Mouse (Mus musculus) heart, embryonic 15.5 days (tissue): Measurements from ENCODE around the gene C1qtnf9. TPM values are rescaled to one million over a fixed set of nuclear protein-coding genes. Genes with fewer than 3 reads are reported as not detected.

Source experiments
- ATAC-seq: fragments of 200-750 bp; cut with Nextera tagmentation; replicated peaks from 2 replicates; pipeline ENCODE4 v1.8.0; 2017; ENCODE audit warnings: low read depth, moderate TSS enrichment; ENCODE audit not compliant: insufficient number of reproducible peaks, insufficient read depth, low FRiP score
- H3K27ac ChIP-seq: fragments of 300-500 bp; sonication (generic); 2 replicates; pipeline ENCODE4 v1.5.1; 2015; ENCODE audit warnings: mild to moderate bottlenecking, inconsistent platforms
- H3K27me3 ChIP-seq: fragments of 300-500 bp; sonication (generic); 2 replicates; pipeline ENCODE4 v1.6.1; 2015; ENCODE audit warnings: inconsistent platforms
- H3K36me3 ChIP-seq: fragments of 300-500 bp; sonication (generic); 2 replicates; pipeline ENCODE4 v1.6.1; 2015; ENCODE audit warnings: mild to moderate bottlenecking, inconsistent platforms
- H3K4me1 ChIP-seq: fragments of 300-500 bp; sonication (generic); replicated peaks from 2 replicates; pipeline ENCODE4 v1.6.1; 2015; ENCODE audit warnings: inconsistent platforms
- H3K4me2 ChIP-seq: fragments of 300-500 bp; sonication (generic); 2 replicates; pipeline ENCODE4 v1.6.1; 2015; ENCODE audit warnings: inconsistent platforms, mild to moderate bottlenecking, moderate library complexity
- H3K4me3 ChIP-seq: fragments of 300-500 bp; sonication (generic); 2 replicates; pipeline ENCODE4 v1.5.1; 2015; ENCODE audit warnings: mild to moderate bottlenecking, inconsistent platforms
- H3K9ac ChIP-seq: fragments of 300-500 bp; sonication (generic); 2 replicates; pipeline ENCODE4 v1.6.1; 2015; ENCODE audit warnings: mild to moderate bottlenecking, inconsistent platforms
- H3K9me3 ChIP-seq: fragments of 300-500 bp; sonication (generic); replicated peaks from 2 replicates; pipeline ENCODE4 v1.6.1; 2016; ENCODE audit warnings: inconsistent platforms
- WGBS: fragments of 180-500 bp; shearing (Covaris S2); methylation state at CpG from one replicate; pipeline ENCODE4 v1.1.7; 2015; ENCODE audit warnings: mixed read lengths; 5-methylcytosine and 5-hydroxymethylcytosine counted together
- polyA plus RNA-seq: library from polyadenylated mRNA; unstranded; fragments of >200 nt; fragmentation: Nextera tagmentation; extraction: Ambion mirVana; gene quantifications from 2 replicates; pipeline ENCODE4 v1.2.1, GENCODE M21; 2015

C1qtnf9 gene
- polyA plus RNA-seq, 1 experiment from 2014 or later: 2.3 TPM

- Histone ChIP-seq H3K4me2 (peak overlapping the region; percentile 8; the same call in 1 of the 2 replicates), H3K9ac (no peak overlapping the region), H3K9me3 (no peaks in the 10 kb centered on the region), H3K27ac (peak overlapping the region; percentile 76), H3K4me1 (peaks cover 30% of the 10 kb centered on the region), H3K27me3 (no peaks in the 10 kb centered on the region), H3K4me3 (no peak overlapping the region), H3K36me3 (peaks cover 59% of the 10 kb centered on the region)
- ATAC-seq: no peak
- WGBS: 37% methylated on average over 12 of the region's 12 CpGs
Observed at GRCm38 (mm10) chr14:60749880-60750279, 18.1 kb upstream of the C1qtnf9 start.

GRCm38 (mm10) chr14:60751581-60751980 lies 16.4 kb upstream of the C1qtnf9 start:
- H3K4me1 ChIP-seq: peaks cover 20% of the 10 kb centered on the region
- H3K9ac ChIP-seq: no peak overlapping the region
- H3K4me2 ChIP-seq: no peak overlapping the region
- H3K27ac ChIP-seq: no peak overlapping the region
- H3K27me3 ChIP-seq: no peaks in the 10 kb centered on the region
- ATAC-seq: no peak
- no peaks in the 10 kb centered on the region for H3K9me3 ChIP-seq
- 92% methylated on average over 16 of the region's 16 CpGs for WGBS
- peaks cover 66% of the 10 kb centered on the region for H3K36me3 ChIP-seq
- no peak overlapping the region for H3K4me3 ChIP-seq

GRCm38 (mm10) chr14:60752892-60753800 lies 14.8 kb upstream of the C1qtnf9 start:
- 81% methylated on average over 14 of the region's 14 CpGs for WGBS
- peak overlapping the region; percentile 36; the same call in 1 of the 2 replicates for H3K27ac ChIP-seq
- H3K36me3 ChIP-seq: peaks cover 65% of the 10 kb centered on the region

GRCm38 (mm10) chr14:60753801-60754126 lies 14.2 kb upstream of the C1qtnf9 start:
- Histone ChIP-seq H3K4me1 (peaks cover 20% of the 10 kb centered on the region), H3K9me3 (no peaks in the 10 kb centered on the region), H3K9ac (no peak overlapping the region), H3K36me3 (peaks cover 65% of the 10 kb centered on the region), H3K27me3 (no peaks in the 10 kb centered on the region), H3K4me3 (no peak overlapping the region), H3K4me2 (no peak overlapping the region), H3K27ac (no peak overlapping the region)
- 97% methylated on average over 10 of the region's 10 CpGs for WGBS
- no peak for ATAC-seq

More at GRCm38 (mm10) chr14:60752892-60753800, 14.8 kb upstream of the C1qtnf9 start:
- Histone ChIP-seq H3K9ac (no peak overlapping the region), H3K4me3 (no peak overlapping the region), H3K9me3 (no peaks in the 10 kb centered on the region), H3K4me2 (no peak overlapping the region), H3K4me1 (peaks cover 20% of the 10 kb centered on the region), H3K27me3 (no peaks in the 10 kb centered on the region)
- ATAC-seq: no peak

GRCm38 (mm10) chr14:60754656-60755055 lies 13.3 kb upstream of the C1qtnf9 start:
- 95% methylated on average over 5 of the region's 5 CpGs for WGBS
- Histone ChIP-seq H3K36me3 (peaks cover 74% of the 10 kb centered on the region), H3K4me3 (no peak overlapping the region), H3K27me3 (no peaks in the 10 kb centered on the region), H3K9ac (no peak overlapping the region), H3K4me1 (peaks cover 13% of the 10 kb centered on the region), H3K9me3 (no peaks in the 10 kb centered on the region), H3K4me2 (no peak overlapping the region), H3K27ac (no peak overlapping the region)
- no peak for ATAC-seq

- 88% methylated on average over 15 of the region's 15 CpGs for WGBS
- H3K4me2 ChIP-seq: no peak overlapping the region
- H3K4me1 ChIP-seq: 0 out of 2 replicates have a peak, but pooled peaks cover 3% of the 10 kb centered on the region
- H3K27me3 ChIP-seq: no peaks in the 10 kb centered on the region
- H3K9ac ChIP-seq: no peak overlapping the region
- no peak for ATAC-seq
- peaks cover 79% of the 10 kb centered on the region for H3K36me3 ChIP-seq
- no peak overlapping the region for H3K27ac ChIP-seq
- H3K4me3 ChIP-seq: no peak overlapping the region
- H3K9me3 ChIP-seq: no peaks in the 10 kb centered on the region
Observed at GRCm38 (mm10) chr14:60756271-60756670, 11.7 kb upstream of the C1qtnf9 start.

GRCm38 (mm10) chr14:60757265-60757664 lies 10.7 kb upstream of the C1qtnf9 start:
- Histone ChIP-seq H3K36me3 (peaks cover 81% of the 10 kb centered on the region), H3K4me3 (no peak overlapping the region), H3K9ac (no peak overlapping the region), H3K4me2 (no peak overlapping the region), H3K27me3 (no peaks in the 10 kb centered on the region), H3K9me3 (no peaks in the 10 kb centered on the region), H3K4me1 (peaks cover 7% of the 10 kb centered on the region; the same call in 1 of the 2 replicates), H3K27ac (no peak overlapping the region)
- WGBS: 92% methylated on average over 8 of the region's 8 CpGs
- no peak for ATAC-seq

GRCm38 (mm10) chr14:60757722-60758121 lies 10.2 kb upstream of the C1qtnf9 start:
- 88% methylated on average over 7 of the region's 7 CpGs for WGBS
- H3K9ac ChIP-seq: no peak overlapping the region
- H3K27me3 ChIP-seq: no peaks in the 10 kb centered on the region
- peaks cover 81% of the 10 kb centered on the region for H3K36me3 ChIP-seq
- no peak overlapping the region for H3K4me3 ChIP-seq
- H3K9me3 ChIP-seq: no peaks in the 10 kb centered on the region
- H3K4me2 ChIP-seq: no peak overlapping the region
- peaks cover 9% of the 10 kb centered on the region for H3K4me1 ChIP-seq
- no peak overlapping the region for H3K27ac ChIP-seq
- no peak for ATAC-seq

- H3K27ac ChIP-seq: no peak overlapping the region
- H3K4me3 ChIP-seq: no peak overlapping the region
- peaks cover 71% of the 10 kb centered on the region for H3K36me3 ChIP-seq
- no peak overlapping the region for H3K9ac ChIP-seq
- peaks cover 17% of the 10 kb centered on the region for H3K4me1 ChIP-seq
- H3K9me3 ChIP-seq: no peaks in the 10 kb centered on the region
- H3K27me3 ChIP-seq: no peaks in the 10 kb centered on the region
- H3K4me2 ChIP-seq: no peak overlapping the region
- 91% methylated on average over 8 of the region's 8 CpGs for WGBS
- no peak for ATAC-seq
Observed at GRCm38 (mm10) chr14:60759097-60759496, 8.8 kb upstream of the C1qtnf9 start.

- WGBS: 77% methylated on average over 10 of the region's 10 CpGs
- Histone ChIP-seq H3K4me1 (peaks cover 32% of the 10 kb centered on the region), H3K9ac (no peak overlapping the region), H3K27me3 (no peaks in the 10 kb centered on the region), H3K4me3 (no peak overlapping the region), H3K36me3 (peaks cover 44% of the 10 kb centered on the region), H3K9me3 (no peaks in the 10 kb centered on the region), H3K27ac (no peak overlapping the region), H3K4me2 (no peak overlapping the region)
- no peak for ATAC-seq
Observed at GRCm38 (mm10) chr14:60761801-60762200, 6.1 kb upstream of the C1qtnf9 start.

GRCm38 (mm10) chr14:60762754-60763153 lies 5.2 kb upstream of the C1qtnf9 start:
- peak overlapping the region; percentile 55 for H3K27ac ChIP-seq
- WGBS: 50% methylated on average over 7 of the region's 7 CpGs
- peaks cover 32% of the 10 kb centered on the region for H3K4me1 ChIP-seq
- H3K9me3 ChIP-seq: no peaks in the 10 kb centered on the region
- H3K4me3 ChIP-seq: no peak overlapping the region
- no peak overlapping the region for H3K4me2 ChIP-seq
- H3K9ac ChIP-seq: no peak overlapping the region
- peaks cover 36% of the 10 kb centered on the region for H3K36me3 ChIP-seq
- H3K27me3 ChIP-seq: no peaks in the 10 kb centered on the region
- no peak for ATAC-seq

GRCm38 (mm10) chr14:60763746-60764145 lies 4.2 kb upstream of the C1qtnf9 start:
- Histone ChIP-seq H3K4me1 (peaks cover 32% of the 10 kb centered on the region), H3K27me3 (no peaks in the 10 kb centered on the region), H3K36me3 (peaks cover 30% of the 10 kb centered on the region), H3K9me3 (no peaks in the 10 kb centered on the region), H3K4me3 (no peak overlapping the region), H3K4me2 (no peak overlapping the region), H3K27ac (peak overlapping the region; percentile 55; the same call in 1 of the 2 replicates), H3K9ac (no peak overlapping the region)
- WGBS: 70% methylated on average over 5 of the region's 5 CpGs
- ATAC-seq: no peak
